Mouse (Mus musculus): Measurements from ENCODE around the gene Ipo11. TPM values are rescaled to one million over a fixed set of nuclear protein-coding genes. Genes with fewer than 3 reads are reported as not detected.

The Ipo11 gene
- total RNA-seq, 2 experiments from 2014 or later = 62.1 to 62.3 TPM

GRCm38 (mm10) chr13:106823875-106824191 is 112.9 kb downstream of the Ipo11 start:
- Histone ChIP-seq H3K27ac (peak overlapping the region; percentile 58), H3K4me3 (no peak overlapping the region)
- DNase-seq (ENCODE audit: low spot score in 2 of 2) = no peak
- TF ChIP-seq CTCF (conservative IDR thresholded peaks at IDR 0.05) = no peak

GRCm38 (mm10) chr13:106823121-106823874 is 113.5 kb downstream of the Ipo11 start:
- no peak for TF ChIP-seq CTCF (conservative IDR thresholded peaks at IDR 0.05)
- peak overlapping the region; percentile 58 for H3K27ac ChIP-seq
- peak in 1 of 2 experiments; percentile 19 for DNase-seq (ENCODE audit: low spot score in 2 of 2)
- no peak overlapping the region for H3K4me3 ChIP-seq

GRCm38 (mm10) chr13:106820149-106820548 is 116.6 kb downstream of the Ipo11 start:
- no peak for DNase-seq (ENCODE audit: low spot score in 2 of 2)
- Histone ChIP-seq H3K27ac (no peak overlapping the region), H3K4me3 (no peak overlapping the region)
- TF ChIP-seq CTCF (conservative IDR thresholded peaks at IDR 0.05) = no peak

- no peak overlapping the region for H3K4me3 ChIP-seq
- TF ChIP-seq CTCF (conservative IDR thresholded peaks at IDR 0.05) = no peak
- no peak for DNase-seq (ENCODE audit: low spot score in 2 of 2)
- H3K27ac ChIP-seq = no peak overlapping the region
Measured at GRCm38 (mm10) chr13:106819749-106820148, 117.0 kb downstream of the Ipo11 start.

GRCm38 (mm10) chr13:106817066-106817465 is 119.7 kb downstream of the Ipo11 start:
- H3K4me3 ChIP-seq = no peak overlapping the region
- TF ChIP-seq CTCF (conservative IDR thresholded peaks at IDR 0.05) = no peak
- peak overlapping the region; percentile 64 for H3K27ac ChIP-seq
- no peak for DNase-seq (ENCODE audit: low spot score in 2 of 2)

- no peak for DNase-seq (ENCODE audit: low spot score in 2 of 2)
- no peak for TF ChIP-seq CTCF (conservative IDR thresholded peaks at IDR 0.05)
- Histone ChIP-seq H3K4me3 (no peak overlapping the region), H3K27ac (peak overlapping the region; percentile 59)
Measured at GRCm38 (mm10) chr13:106813519-106813918, 123.2 kb downstream of the Ipo11 start.

- no peak for DNase-seq (ENCODE audit: low spot score in 2 of 2)
- peak overlapping the region; percentile 59 for H3K27ac ChIP-seq
- no peak overlapping the region for H3K4me3 ChIP-seq
- TF ChIP-seq CTCF (conservative IDR thresholded peaks at IDR 0.05) = no peak
Measured at GRCm38 (mm10) chr13:106813087-106813486, 123.7 kb downstream of the Ipo11 start.

- H3K27ac ChIP-seq = peak overlapping the region; percentile 79
- H3K4me3 ChIP-seq = no peak overlapping the region
- no peak for TF ChIP-seq CTCF (conservative IDR thresholded peaks at IDR 0.05)
- peak; percentile 35 to 49 for DNase-seq (ENCODE audit: low spot score in 2 of 2)
Measured at GRCm38 (mm10) chr13:106810156-106810555, 126.6 kb downstream of the Ipo11 start.

- Histone ChIP-seq H3K4me3 (no peak overlapping the region), H3K27ac (peak overlapping the region; percentile 79; the same call in 1 of the 2 replicates)
- TF ChIP-seq CTCF (conservative IDR thresholded peaks at IDR 0.05) = peak; percentile 43
- DNase-seq (ENCODE audit: low spot score in 2 of 2) = peak; percentile 14 to 16
Measured at GRCm38 (mm10) chr13:106808821-106809220, 127.9 kb downstream of the Ipo11 start.

GRCm38 (mm10) chr13:106808315-106808714 is 128.4 kb downstream of the Ipo11 start:
- Histone ChIP-seq H3K4me3 (no peak overlapping the region), H3K27ac (0 out of 2 replicates have a peak overlapping the region, but pooled peaks have one; percentile 79)
- no peak for DNase-seq (ENCODE audit: low spot score in 2 of 2)
- no peak for TF ChIP-seq CTCF (conservative IDR thresholded peaks at IDR 0.05)

GRCm38 (mm10) chr13:106807303-106807702 is 129.5 kb downstream of the Ipo11 start:
- H3K4me3 ChIP-seq = no peak overlapping the region
- DNase-seq (ENCODE audit: low spot score in 2 of 2) = no peak
- no peak overlapping the region for H3K27ac ChIP-seq
- TF ChIP-seq CTCF (conservative IDR thresholded peaks at IDR 0.05) = no peak

- H3K27ac ChIP-seq = no peak overlapping the region
- peak in 1 of 2 experiments; percentile 7 for DNase-seq (ENCODE audit: low spot score in 2 of 2)
- no peak overlapping the region for H3K4me3 ChIP-seq
- no peak for TF ChIP-seq CTCF (conservative IDR thresholded peaks at IDR 0.05)
Measured at GRCm38 (mm10) chr13:106805146-106805545, 131.6 kb downstream of the Ipo11 start.

GRCm38 (mm10) chr13:106798026-106798425 is 138.7 kb downstream of the Ipo11 start:
- TF ChIP-seq CTCF (conservative IDR thresholded peaks at IDR 0.05) = no peak
- no peak overlapping the region for H3K4me3 ChIP-seq
- no peak for DNase-seq (ENCODE audit: low spot score in 2 of 2)
- no peak overlapping the region for H3K27ac ChIP-seq

GRCm38 (mm10) chr13:106788817-106789216 is 147.9 kb downstream of the Ipo11 start:
- DNase-seq (ENCODE audit: low spot score in 2 of 2) = no peak
- no peak overlapping the region for H3K27ac ChIP-seq
- TF ChIP-seq CTCF (conservative IDR thresholded peaks at IDR 0.05) = no peak
- H3K4me3 ChIP-seq = no peak overlapping the region
